Mouse (Mus musculus): ENCODE results near the gene Gm20388.

Gene Gm20388

GRCm38 (mm10) chr8:122473911-122474421 lies 2563.3 kb downstream of the Gm20388 start:
- no peak for DNase-seq (ENCODE audit: low read depth)

- peak; percentile 71 for DNase-seq (ENCODE audit: low read depth)
Observed at GRCm38 (mm10) chr8:122474951-122475560, 2564.4 kb downstream of the Gm20388 start.

- peak; percentile 97 for DNase-seq (ENCODE audit: low read depth)
Observed at GRCm38 (mm10) chr8:122475580-122476320, 2565.1 kb downstream of the Gm20388 start, which contains the start of the genes Rnf166 and Ctu2. Gene Rnf166 (minus strand): TSS chr8:122476064. Gene Ctu2 (plus strand): TSS chr8:122476143.

- DNase-seq (ENCODE audit: low read depth): no peak
Observed at GRCm38 (mm10) chr8:122482448-122482847, 2571.8 kb downstream of the Gm20388 start.

- peak; percentile 29 for DNase-seq (ENCODE audit: low read depth)
Observed at GRCm38 (mm10) chr8:122483877-122484276, 2573.2 kb downstream of the Gm20388 start.

- no peak for DNase-seq (ENCODE audit: low read depth)
Observed at GRCm38 (mm10) chr8:122484831-122485230, 2574.2 kb downstream of the Gm20388 start.

GRCm38 (mm10) chr8:122488387-122488786 lies 2577.7 kb downstream of the Gm20388 start:
- no peak for DNase-seq (ENCODE audit: low read depth)

- DNase-seq (ENCODE audit: low read depth): no peak
Observed at GRCm38 (mm10) chr8:122497016-122497734, 2586.5 kb downstream of the Gm20388 start.

- peak; percentile 22 for DNase-seq (ENCODE audit: low read depth)
Observed at GRCm38 (mm10) chr8:122497912-122498311, 2587.3 kb downstream of the Gm20388 start.

GRCm38 (mm10) chr8:122500856-122501255 lies 2590.2 kb downstream of the Gm20388 start:
- peak; percentile 90 for DNase-seq (ENCODE audit: low read depth)

GRCm38 (mm10) chr8:122511552-122511951 lies 2600.9 kb downstream of the Gm20388 start:
- no peak for DNase-seq (ENCODE audit: low read depth)

GRCm38 (mm10) chr8:122512392-122512791 lies 2601.8 kb downstream of the Gm20388 start:
- no peak for DNase-seq (ENCODE audit: low read depth)

GRCm38 (mm10) chr8:122515699-122516098 lies 2605.1 kb downstream of the Gm20388 start:
- no peak for DNase-seq (ENCODE audit: low read depth)

- no peak for DNase-seq (ENCODE audit: low read depth)
Observed at GRCm38 (mm10) chr8:122517541-122518190, 2607.0 kb downstream of the Gm20388 start.

GRCm38 (mm10) chr8:122520611-122521010 lies 2610.0 kb downstream of the Gm20388 start:
- no peak for DNase-seq (ENCODE audit: low read depth)

GRCm38 (mm10) chr8:122522796-122523651 lies 2612.4 kb downstream of the Gm20388 start:
- DNase-seq (ENCODE audit: low read depth): peak; percentile 43

GRCm38 (mm10) chr8:122523652-122524360 lies 2613.2 kb downstream of the Gm20388 start:
- no peak for DNase-seq (ENCODE audit: low read depth)

- no peak for DNase-seq (ENCODE audit: low read depth)
Observed at GRCm38 (mm10) chr8:122524506-122524905, 2613.9 kb downstream of the Gm20388 start.

GRCm38 (mm10) chr8:122525004-122525403 lies 2614.4 kb downstream of the Gm20388 start:
- DNase-seq (ENCODE audit: low read depth): no peak

GRCm38 (mm10) chr8:122526084-122526483 lies 2615.4 kb downstream of the Gm20388 start:
- no peak for DNase-seq (ENCODE audit: low read depth)

Measured in NIH3T3 (cell line).